Mouse (Mus musculus) T-cell, adult 2 months (primary cell): ENCODE data around the gene Meis3.

Experiments used
- DNase-seq: peaks from one replicate; pipeline ENCODE4 v3.0.0; 2022; ENCODE audit warnings: low spot score

Gene Meis3

DNA sequence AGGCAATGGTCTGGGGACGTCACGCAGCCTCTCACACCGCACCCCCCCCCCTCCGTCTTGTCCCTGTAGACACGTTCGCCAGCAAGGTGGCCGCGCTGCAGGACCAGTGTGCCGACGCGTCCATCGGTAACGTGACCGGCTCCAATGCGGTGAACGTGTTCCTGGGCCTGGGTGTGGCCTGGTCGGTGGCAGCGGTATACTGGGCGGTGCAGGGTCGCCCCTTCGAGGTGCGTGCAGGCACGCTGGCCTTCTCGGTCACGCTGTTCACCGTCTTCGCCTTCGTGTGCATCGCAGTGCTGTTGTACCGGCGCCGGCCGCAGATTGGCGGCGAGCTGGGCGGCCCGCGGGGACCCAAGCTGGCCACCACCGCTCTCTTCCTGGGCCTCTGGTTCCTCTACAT, 16.2 kb upstream of the Meis3 start:
- DNase-seq = no peak

DNA sequence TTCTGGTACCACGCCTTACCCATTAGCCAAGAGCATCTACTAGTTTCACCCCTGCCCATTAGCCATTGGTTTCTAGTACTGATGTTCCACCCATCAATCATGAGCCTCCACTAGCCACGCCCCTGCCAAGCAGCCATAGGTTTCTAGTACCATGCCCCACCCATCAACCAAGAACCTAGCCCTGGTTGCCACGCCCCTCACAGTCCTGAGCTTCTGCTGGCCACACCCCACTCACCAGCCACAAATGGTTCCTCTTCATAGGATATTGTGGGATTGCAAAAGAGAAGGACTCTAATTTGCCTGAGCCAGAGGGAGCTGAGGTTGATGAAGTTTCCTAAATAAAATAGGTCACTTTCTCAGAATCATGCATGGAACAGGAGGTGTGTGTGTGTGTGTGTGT, 14.2 kb upstream of the Meis3 start:
- DNase-seq = no peak

DNA sequence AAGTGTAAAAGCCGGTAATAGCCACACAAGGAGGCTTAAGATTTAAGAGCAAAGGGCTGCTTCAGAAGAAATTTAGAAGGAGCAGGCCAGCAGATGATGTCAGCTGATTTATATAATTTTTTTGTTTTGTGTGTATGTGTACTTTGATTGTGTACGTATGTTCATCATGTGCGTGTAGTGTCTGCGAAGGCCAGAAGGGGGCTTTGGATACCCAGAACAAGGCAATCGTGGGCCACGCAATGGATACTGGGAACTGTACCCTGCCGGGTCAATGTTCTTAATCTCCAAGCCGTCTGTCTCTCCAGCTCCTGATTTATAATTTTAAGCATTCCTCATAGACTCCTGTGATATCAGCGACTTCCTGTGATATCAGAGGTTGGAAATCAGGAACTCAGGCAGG, 13.6 kb upstream of the Meis3 start:
- DNase-seq = no peak

DNA sequence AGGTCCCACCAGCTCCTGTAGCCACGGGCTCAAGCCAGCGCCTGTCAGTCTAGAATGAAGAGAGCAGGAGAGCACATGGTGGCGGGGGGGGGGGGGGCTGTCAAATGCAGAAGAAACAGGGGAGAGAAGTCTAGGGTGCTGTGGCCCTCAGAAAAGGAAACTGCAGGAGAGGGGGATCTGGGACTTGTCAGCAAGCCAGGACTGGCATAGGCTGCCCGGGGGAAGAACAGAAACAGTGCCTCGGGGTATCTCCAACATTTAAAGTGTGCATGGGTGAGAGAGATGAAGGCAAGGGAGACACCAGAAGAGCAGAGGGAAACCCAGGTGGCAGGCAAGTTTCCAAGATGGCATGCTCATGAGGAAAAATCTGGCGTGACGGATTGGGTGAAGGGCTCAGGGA, 12.9 kb upstream of the Meis3 start:
- no peak for DNase-seq

DNA sequence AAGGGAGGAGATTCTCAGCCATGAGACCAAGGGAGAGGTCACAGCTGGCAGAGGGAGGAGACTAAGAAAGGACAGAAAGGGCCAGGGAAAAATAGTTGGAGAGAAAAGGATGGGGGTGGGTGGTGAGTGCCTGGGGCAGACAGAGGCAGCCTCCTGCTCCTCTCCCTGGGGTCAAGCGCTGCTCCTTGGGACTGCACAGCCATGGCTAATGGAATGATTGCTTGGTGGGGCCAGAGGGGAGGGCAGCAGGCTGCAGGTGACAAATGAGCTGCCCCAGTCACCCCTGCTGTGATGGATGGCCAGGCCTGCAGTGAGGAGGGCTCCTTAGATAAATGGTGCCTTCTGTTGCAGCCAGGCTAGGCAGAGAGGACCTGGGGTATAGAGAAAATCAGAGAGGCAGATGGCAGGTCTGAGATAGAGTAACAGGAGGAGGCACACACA, 2.7 kb upstream of the Meis3 start:
- DNase-seq = no peak

DNA sequence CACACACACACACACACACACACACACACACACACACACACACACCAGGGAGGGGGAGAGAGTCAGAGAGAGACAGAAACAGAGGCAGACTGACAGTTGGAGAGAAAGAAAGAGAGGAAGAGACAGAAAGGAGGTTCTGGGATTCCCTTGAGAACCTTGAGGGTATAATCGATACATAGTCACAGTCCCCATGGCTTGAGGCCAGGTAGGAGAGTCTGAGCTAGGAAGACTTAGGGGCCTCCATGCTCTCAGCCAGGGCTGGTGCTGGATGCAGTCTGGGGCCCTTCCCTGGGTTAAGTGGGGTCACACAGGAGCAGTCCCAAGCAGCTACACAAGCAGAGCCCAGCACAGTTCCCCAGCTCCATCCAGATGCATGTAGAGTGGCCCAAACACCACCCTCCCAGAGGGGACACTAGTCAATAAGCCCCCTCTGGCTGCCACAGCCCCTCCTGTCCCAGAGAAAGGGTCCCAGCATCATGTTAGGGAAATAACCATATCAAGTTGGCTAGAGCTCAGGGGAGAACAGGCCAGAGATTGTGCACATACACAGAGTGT, 2.2 kb upstream of the Meis3 start:
- DNase-seq = no peak

DNA sequence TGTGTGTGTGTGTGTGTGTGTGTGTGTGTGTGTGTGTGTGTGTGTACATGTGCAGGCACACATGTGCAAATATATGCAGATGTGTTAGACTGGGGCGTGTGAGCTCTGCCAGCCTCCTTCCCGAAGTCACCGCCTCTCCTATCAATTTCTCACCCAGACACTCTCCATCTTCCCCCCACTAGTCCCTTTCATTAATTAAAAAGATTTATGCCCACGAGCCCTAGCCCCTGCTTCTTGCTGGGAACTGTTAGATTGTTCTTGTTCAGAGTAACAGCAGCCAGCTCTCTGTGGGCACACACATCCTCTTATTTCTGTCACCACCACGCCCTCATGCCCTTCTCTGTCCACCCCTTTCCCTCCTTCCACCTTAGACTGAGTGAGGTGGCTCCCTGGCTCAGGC, 1.7 kb upstream of the Meis3 start:
- no peak for DNase-seq

DNA sequence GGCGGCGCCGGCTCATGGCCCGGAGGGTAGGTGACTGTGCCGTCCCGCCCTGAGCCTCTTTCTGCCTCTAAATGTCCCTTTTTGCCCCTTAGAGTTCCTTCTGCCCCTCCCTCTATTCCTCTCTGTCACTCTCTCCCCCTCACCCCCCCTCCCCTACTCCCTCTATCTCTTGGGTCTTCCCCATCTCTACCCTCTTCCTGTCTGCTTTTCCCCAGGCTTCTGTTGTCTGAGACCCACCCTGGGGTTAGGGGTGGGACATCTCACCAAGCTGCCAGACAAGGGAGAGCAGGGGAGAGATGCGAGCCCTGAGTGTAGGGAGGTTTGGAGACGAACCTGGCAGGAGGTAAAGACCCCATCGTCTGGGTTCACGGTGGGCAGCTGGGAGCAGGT, 647 bp downstream of the Meis3 start:
- no peak for DNase-seq

DNA sequence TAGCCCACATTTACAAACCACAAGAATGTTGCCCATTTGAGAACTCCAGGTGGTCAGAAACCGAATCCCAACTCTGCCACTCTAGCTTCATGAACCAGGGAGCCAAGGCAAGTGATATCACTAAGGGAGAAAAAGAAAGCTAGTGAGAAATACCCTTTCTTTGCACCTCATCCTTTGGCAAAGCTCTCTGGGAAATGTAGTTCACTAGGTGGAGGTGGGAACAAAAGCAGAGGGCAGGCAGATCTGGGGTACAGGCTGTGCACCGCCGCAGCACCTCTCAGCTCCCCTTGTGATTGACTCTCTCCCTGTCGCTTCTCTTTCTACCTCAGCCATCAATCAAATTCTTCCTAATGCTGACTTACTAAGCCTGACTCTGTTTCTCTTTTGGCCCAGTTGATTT, 3.2 kb downstream of the Meis3 start:
- no peak for DNase-seq

DNA sequence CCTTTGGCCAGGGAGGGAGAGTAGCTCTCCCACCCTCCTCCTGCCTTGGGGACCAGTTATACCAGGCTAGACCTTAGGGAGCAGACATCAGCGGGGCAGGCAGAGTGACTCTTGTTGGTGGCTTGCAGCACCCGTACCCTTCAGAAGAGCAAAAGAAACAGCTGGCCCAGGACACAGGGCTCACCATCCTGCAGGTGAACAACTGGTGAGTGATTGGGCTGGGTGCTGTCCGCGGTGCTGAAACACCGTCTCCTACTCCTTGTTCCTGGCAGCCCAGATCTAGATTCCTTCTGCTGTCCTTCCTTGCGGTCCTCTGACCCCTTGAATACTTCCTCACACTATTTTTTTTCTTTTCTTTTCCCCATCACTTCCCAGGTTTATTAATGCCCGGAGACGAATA, 8.8 kb downstream of the Meis3 start:
- peak; percentile 25 for DNase-seq

DNA sequence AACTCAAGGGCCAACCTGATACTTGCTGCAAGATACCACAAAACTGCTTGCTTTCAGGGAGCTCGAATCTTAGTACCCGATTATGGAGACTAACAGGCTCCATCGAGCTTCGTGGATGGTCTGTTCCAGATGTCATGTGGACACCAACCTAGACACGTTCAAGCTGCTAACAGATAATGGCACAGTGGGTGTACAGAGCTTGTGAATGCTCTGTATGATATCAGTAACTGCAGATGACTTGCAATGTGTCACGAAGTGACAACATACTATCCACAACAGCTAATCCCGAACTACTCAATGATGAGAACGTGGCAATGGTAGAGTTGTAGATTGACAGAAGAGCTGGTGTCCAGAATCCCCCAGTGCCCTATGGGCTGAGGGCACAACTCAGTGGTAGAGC, 12.6 kb downstream of the Meis3 start:
- no peak for DNase-seq

DNA sequence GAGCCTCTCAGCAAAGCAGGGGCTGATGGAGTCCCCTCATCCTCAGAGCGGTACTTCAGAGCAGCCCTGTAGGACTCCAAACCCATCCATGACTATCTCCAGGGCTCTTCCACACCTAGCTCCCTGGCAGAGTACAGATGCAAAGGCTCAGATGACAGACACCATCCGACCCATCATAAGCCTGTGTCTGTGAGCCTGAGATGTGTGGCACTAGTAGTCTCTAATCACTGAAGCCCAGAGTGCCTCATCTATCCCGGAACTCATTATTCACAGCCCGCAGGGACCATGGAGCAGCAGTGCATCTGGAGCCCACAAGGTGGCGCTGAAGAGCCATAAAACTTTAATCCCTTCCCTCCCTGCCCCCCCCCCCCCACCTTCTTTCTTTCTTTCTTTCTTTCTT, 17.4 kb downstream of the Meis3 start:
- peak; percentile 74 for DNase-seq

DNA sequence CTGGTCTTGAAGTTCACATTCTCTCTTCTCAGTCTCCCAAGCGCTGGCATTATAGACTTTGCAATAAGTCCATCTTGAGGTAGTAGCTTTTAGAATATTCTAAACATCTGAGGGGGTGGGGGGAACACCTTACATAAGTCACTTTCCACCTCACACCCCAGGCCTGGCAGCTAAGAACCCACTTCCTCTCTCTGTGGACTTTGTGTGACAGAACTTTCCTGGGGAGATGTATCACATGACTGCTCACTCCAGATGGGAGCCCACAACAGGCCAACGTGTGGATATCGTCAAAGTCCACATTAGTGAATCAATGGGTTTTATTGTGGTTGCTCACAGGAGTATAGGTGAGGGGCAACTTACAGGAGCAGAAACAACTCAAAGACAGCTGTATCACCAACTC, 18.8 kb downstream of the Meis3 start:
- peak; percentile 19 for DNase-seq

DNA sequence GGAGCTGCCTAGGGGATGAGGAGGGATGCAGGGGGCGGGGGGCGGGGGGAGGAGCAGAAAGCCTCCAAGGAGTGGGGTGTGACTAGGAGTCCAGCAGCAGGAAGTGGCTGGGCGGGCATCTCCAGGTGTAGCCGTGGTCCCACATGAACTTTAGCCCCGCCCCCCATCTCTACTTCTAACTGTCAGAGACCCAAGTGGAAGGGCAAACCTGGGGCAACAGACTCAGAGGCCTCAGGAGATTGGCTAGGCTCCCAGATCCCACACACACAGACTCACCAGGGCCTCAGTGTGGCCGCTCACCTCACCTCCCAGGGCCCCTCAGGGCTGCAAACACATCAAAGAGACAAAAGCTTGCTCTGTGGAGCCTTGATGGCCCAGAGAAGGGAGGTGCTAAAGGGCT, 21.7 kb downstream of the Meis3 start:
- no peak for DNase-seq

DNA sequence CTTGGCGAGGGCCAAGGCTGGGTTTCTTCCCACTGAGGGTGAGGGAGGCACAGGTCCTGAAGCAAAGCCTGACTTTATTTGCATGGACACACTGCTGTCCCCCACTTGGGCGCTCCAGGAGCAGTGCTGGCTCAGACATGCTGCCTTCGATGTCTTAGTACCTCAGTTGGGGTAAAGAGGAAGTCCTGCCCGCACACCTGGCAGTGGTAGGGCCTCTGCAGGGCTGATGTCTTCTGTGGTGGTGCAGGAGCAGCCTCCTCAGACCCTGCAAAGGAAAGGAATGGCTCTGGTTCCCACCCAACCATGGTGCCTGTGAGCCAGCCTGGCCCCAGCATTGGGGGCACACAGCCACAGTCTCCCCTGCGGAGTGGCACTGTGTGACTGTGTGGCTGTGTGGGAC, 22.3 kb downstream of the Meis3 start:
- DNase-seq = peak; percentile 29

DNA sequence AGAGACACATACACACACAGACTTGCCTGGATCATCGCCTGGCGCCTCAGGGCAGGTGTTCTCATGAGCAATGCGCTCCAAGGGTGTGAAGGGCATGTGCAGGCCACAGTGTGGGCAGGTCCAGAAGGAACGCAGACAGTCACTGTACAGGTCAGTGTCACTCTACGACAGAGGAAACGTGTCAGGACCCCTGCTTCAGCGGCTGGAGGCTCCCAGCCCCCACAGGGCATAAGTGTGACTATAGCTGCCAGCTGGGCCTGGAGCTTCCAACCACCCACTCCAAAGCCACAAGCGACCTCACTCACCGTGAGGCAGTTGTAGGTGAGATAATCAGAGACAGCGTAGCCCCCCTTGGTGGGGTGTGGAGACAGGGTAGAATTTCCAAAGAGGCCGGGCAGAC, 23.6 kb downstream of the Meis3 start:
- no peak for DNase-seq

DNA sequence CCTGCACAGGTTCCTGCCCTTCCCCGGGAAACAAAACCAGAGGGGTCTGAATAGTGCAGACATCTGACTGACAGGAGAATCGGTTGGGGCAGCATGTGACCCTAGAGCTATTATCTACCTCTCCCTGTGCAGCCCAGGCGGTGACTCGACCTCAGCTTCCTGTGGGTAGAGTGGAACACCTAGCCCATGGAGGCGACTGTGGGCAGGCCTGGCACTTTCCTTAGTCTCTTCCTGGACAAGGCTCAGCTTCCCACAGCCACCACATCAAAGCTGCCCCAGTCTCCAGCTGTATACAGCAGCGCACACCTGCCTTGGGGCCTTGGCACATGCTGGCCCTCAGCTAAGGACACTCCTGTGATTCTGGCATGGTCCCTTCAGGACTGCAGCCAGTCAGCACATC, 26.2 kb downstream of the Meis3 start:
- DNase-seq = peak; percentile 55

DNA sequence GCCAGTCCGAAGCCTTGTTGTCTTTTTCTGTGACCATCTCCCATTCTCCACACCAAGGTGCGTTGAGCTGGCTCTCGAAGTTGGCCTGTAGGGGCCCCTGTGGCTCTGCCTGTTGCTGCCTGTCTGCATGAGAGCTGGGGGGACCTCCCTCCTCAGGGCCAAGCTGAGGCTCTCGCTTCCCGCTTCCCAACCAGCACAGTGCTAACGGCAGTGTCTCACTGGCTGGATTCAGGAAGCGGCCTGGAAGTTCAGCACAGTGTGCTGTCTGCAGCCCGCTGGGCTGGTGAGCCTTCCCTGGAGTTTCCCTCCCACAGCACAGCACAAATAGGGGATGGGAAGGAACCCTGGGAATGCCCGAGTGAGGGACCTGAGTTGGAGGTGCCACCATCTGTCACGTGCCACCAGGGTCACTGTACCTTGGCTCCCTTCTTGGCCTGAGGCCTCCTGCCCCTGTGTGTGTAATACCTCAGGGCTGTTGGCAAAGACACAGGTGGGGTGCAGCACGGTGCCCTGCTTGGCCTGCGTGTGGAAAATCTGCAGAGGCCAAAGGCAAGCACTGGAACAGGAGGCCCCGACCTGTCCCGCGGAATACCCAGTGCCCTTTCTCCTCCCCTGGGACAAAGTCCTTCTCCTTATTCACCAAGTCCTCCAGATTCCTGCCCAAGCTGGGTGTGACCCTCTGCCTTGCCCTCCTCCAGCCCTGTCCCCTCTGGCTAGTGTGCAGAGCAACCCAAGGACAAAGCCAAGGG, 28.0 kb downstream of the Meis3 start:
- no peak for DNase-seq

DNA sequence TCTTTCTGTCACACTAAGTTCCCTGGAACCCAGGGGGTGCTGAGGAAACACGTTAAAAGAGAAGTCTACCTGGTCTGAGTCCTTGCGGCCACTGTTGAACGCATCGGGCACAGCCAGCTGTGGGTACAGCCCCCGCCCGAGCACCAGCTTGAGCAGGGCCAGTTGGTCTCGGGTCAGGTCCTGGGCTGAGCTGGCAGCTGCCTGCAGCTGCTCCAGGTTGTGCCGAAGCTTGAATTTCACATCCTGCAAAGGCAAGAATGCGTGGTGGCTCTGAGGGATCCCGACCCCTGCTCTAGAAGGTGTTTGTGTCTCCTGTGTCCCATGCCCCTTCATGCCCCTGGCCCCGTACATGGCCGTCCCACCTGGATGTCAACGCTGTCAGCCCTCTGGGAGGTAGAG, 28.6 kb downstream of the Meis3 start:
- DNase-seq = no peak

DNA sequence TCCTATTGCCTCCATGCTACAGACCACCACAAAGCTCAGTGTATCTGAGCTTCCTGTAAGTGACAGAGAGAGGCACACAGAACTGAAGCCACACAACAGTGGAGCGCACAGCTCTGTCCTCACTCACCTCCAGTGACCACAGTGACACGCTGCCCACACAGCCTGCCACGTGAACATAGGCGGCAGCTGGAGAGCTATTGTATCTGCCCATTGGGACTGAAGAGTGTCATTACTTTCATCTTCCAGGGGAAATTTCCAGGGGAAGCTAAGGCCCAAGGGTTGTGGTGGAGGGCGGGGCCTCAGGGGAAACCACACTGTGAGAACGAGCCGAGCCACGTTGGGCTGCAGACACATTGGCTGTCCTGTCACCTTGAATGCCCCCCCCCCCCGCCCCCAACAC, 29.9 kb downstream of the Meis3 start:
- DNase-seq = no peak

DNA sequence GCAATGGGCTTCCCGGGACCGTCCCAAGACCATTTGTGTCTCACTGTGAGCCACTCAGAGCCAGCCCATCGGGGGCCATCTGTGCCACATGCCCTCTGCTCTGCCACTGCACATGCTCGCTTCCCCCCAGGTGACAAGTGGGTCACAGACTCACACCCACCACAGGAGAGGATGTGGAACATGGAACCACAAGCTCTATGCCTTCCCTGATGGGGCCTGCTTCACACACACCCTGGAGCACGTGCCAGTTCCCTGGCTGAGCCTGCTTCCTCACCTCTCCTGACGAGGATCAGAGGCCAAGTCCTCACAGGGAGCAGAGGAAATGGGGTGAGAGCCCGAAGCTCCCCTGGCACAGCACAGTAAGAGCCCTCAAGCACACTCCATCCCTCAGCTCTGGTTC, 32.2 kb downstream of the Meis3 start:
- peak; percentile 36 for DNase-seq

DNA sequence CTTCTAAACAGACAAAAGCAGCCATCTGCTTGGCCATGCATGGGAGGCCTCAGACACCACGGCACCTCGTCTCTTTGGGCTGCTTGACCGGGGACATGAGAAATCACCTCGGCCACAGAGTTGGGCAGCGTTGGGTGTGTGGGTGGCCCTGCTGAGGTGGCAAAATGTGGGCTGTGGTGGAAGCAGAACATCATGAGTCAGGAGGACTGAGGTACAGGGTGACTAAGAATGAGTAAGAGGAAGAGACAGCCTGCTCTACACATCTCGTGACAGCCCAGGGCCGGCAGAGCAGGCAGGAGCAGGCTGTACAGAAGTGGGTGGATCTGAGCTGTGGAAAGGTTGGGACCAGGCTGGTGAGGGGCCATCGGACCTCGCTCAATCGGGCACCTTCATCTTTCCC, 32.6 kb downstream of the Meis3 start:
- DNase-seq = peak; percentile 19

DNA sequence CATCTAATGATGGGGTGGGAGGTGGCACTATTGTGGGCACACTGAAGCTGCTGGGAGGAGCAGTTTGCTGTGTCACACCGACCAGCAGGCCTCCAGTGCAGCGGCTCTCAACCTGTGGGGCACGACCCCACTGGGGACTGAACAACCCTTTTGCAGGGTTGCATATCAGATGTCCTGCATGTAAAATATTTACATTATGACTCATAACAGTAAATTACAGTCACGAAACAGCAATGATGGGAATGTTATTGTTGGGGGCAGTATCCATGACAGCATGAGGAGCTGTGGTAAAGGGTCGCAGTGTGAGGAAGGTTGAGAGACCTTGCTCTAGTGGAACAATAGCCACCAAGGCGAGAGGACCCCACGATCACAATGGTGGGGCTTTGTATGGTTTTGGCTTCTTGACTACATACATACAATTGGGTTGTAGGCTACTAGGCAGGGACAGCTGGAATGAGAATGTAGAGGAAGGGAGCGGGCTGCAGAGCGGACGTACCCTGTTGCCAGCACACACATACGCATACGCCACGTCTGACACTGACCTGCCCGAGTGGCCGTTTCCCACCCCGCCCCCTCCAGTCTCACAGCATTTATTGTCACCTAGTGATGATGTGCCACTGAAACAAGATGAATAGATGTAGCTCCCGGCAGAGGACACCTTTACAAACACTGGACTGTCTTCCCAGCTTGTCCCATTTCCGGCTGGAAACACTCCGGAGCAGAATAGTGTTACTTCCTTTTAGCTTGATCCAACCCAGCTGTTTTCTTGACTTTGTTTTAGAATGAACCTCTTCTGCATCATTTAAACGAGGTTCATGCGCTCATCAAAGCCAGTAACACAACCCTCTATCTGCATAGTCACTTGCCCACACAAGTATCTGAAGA, 34.1 kb downstream of the Meis3 start:
- DNase-seq = no peak
